Mouse (Mus musculus): ENCODE data around the gene Serpinb6b. TPM values are rescaled to one million over a fixed set of nuclear protein-coding genes. Genes with fewer than 3 reads are reported as not detected.

The Serpinb6b gene
- total RNA-seq, 2 experiments from 2014 or later: 38.5 to 49.1 TPM

GRCm38 (mm10) chr13:32970776-32971175, 5.8 kb downstream of the Serpinb6b start:
- intact Hi-C loops (cut with DNase I): no loop called here
- DNase-seq: no peak

- intact Hi-C loops (cut with DNase I): no loop called here
- DNase-seq: no peak
Observed at GRCm38 (mm10) chr13:32974268-32974667, 9.3 kb downstream of the Serpinb6b start.

GRCm38 (mm10) chr13:32974889-32975460, 10.0 kb downstream of the Serpinb6b start:
- no peak for DNase-seq
- intact Hi-C loops (cut with DNase I): no loop called here

- DNase-seq: no peak
- intact Hi-C loops (cut with DNase I): no loop called here
Observed at GRCm38 (mm10) chr13:32975710-32976109, 10.7 kb downstream of the Serpinb6b start.

- no peak for DNase-seq
- intact Hi-C loops (cut with DNase I): no loop called here
Observed at GRCm38 (mm10) chr13:32982556-32983042, 17.6 kb downstream of the Serpinb6b start.

- no peak for DNase-seq
- intact Hi-C loops (cut with DNase I): no loop called here
Observed at GRCm38 (mm10) chr13:32986256-32986655, 21.2 kb downstream of the Serpinb6b start.

GRCm38 (mm10) chr13:32993152-32993893, 28.3 kb downstream of the Serpinb6b start:
- intact Hi-C loops (cut with DNase I): no loop called here
- DNase-seq: no peak

GRCm38 (mm10) chr13:32993894-32994242, 28.9 kb downstream of the Serpinb6b start:
- intact Hi-C loops (cut with DNase I): no loop called here
- no peak for DNase-seq

GRCm38 (mm10) chr13:32995051-32995450, 30.0 kb downstream of the Serpinb6b start:
- intact Hi-C loops (cut with DNase I): no loop called here
- no peak for DNase-seq

GRCm38 (mm10) chr13:33001341-33001740, 36.3 kb downstream of the Serpinb6b start:
- intact Hi-C loops (cut with DNase I): loop anchor here (5.0 kb wide), 1 partner anchor 199 kb away; the partner anchor contains the start of genes D930007J09Rik and Wrnip1

GRCm38 (mm10) chr13:33002950-33003349, 37.9 kb downstream of the Serpinb6b start, which contains the start of gene Serpinb9:
TSS of gene Serpinb9 (plus strand) at chr13:33003250.
- intact Hi-C loops (cut with DNase I): loop anchor here (5.0 kb wide), 1 partner anchor 201 kb away; the partner anchor contains the start of genes D930007J09Rik and Wrnip1

More at GRCm38 (mm10) chr13:33001341-33001740, 36.3 kb downstream of the Serpinb6b start:
- DNase-seq: no peak

GRCm38 (mm10) chr13:33003523-33004413, 38.8 kb downstream of the Serpinb6b start:
- intact Hi-C loops (cut with DNase I): loop anchor here (2.0 to 5.0 kb wide), 4 partner anchors 37 to 201 kb away; partner anchors contain the start of genes D930007J09Rik and Wrnip1
- no peak for DNase-seq

More at GRCm38 (mm10) chr13:33002950-33003349, 37.9 kb downstream of the Serpinb6b start, which contains the start of gene Serpinb9:
- no peak for DNase-seq

GRCm38 (mm10) chr13:33004414-33005105, 39.6 kb downstream of the Serpinb6b start:
- intact Hi-C loops (cut with DNase I): loop anchor here (2.0 to 5.0 kb wide), 4 partner anchors 38 to 202 kb away; partner anchors contain the start of genes D930007J09Rik and Wrnip1

GRCm38 (mm10) chr13:33005501-33006075, 40.6 kb downstream of the Serpinb6b start:
- intact Hi-C loops (cut with DNase I): loop anchor here (2.0 kb wide), 3 partner anchors 39 to 103 kb away; no protein-coding TSS in a partner anchor
- DNase-seq: no peak

More at GRCm38 (mm10) chr13:33004414-33005105, 39.6 kb downstream of the Serpinb6b start:
- peak; percentile 89 for DNase-seq

- no peak for DNase-seq
- intact Hi-C loops (cut with DNase I): no loop called here
Observed at GRCm38 (mm10) chr13:33006555-33006954, 41.5 kb downstream of the Serpinb6b start.

GRCm38 (mm10) chr13:33012395-33012794, 47.4 kb downstream of the Serpinb6b start:
- DNase-seq: no peak
- intact Hi-C loops (cut with DNase I): no loop called here

GRCm38 (mm10) chr13:33013271-33013670, 48.3 kb downstream of the Serpinb6b start:
- intact Hi-C loops (cut with DNase I): no loop called here
- DNase-seq: no peak

- no peak for DNase-seq
- intact Hi-C loops (cut with DNase I): no loop called here
Observed at GRCm38 (mm10) chr13:33022371-33022770, 57.4 kb downstream of the Serpinb6b start.

- DNase-seq: no peak
- intact Hi-C loops (cut with DNase I): no loop called here
Observed at GRCm38 (mm10) chr13:33026427-33027057, 61.5 kb downstream of the Serpinb6b start.

All from heart, postnatal 36 days (tissue).